Mouse (Mus musculus): ENCODE results near the gene Nradd.

DNA sequence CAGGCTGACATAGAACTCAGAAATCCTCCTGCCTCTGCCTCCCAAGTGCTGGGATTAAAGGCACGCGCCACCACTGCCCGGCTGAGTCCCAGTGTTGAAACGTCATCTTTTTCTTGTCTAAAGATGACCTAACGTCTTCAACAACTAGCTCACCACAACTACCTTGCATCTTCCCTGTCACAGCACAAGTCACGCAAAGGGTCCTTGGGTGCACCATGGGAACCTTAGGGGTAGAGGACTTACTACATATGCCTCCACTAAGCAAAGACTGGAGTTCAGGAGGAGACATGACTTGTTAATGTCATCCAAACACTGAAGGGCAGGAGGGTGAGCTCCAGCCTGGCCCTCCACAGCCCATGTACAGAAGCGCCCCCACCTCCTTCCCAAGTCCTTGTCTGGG is 3.6 kb downstream of the Nradd start:
- TF ChIP-seq CTCF (IDR thresholded peaks at IDR 0.05 in 2 of 3, conservative IDR thresholded peaks at IDR 0.05 in 1 of 3; ENCODE audit: control insufficient read depth in 1 of 3, insufficient read depth in 1 of 3, low read depth in 2 of 3, low read length in 3 of 3, poor library complexity in 1 of 3, severe bottlenecking in 1 of 3) (no peak), EP300 (IDR thresholded peaks at IDR 0.05; ENCODE audit: low read depth in 1 of 2, low read length in 2 of 2) (no peak)
